Mouse (Mus musculus): ENCODE data around the gene Lmna.

Lmna gene

GRCm38 (mm10) chr3:88539397-88539796, 29.6 kb upstream of the Lmna start:
- no peak for DNase-seq (ENCODE audit: low spot score)

- DNase-seq (ENCODE audit: low spot score), result no peak
These were observed 28.8 kb upstream of the Lmna start for GRCm38 (mm10) chr3:88538271-88539145.

- DNase-seq (ENCODE audit: low spot score), result no peak
These were observed 27.4 kb upstream of the Lmna start for GRCm38 (mm10) chr3:88537146-88537545.

GRCm38 (mm10) chr3:88536103-88536930, 26.6 kb upstream of the Lmna start:
- DNase-seq (ENCODE audit: low spot score), result peak; percentile 53

GRCm38 (mm10) chr3:88535527-88535926, 25.8 kb upstream of the Lmna start:
- no peak for DNase-seq (ENCODE audit: low spot score)

- DNase-seq (ENCODE audit: low spot score), result no peak
These were observed 25.2 kb upstream of the Lmna start for GRCm38 (mm10) chr3:88535005-88535404.

GRCm38 (mm10) chr3:88533706-88534105, 23.9 kb upstream of the Lmna start:
- no peak for DNase-seq (ENCODE audit: low spot score)

GRCm38 (mm10) chr3:88532689-88533511, 23.1 kb upstream of the Lmna start:
- no peak for DNase-seq (ENCODE audit: low spot score)

- no peak for DNase-seq (ENCODE audit: low spot score)
These were observed 22.5 kb upstream of the Lmna start, which contains the start of gene Mex3a for GRCm38 (mm10) chr3:88532299-88532674. Gene Mex3a, plus strand, starts transcription at chr3:88532395.

- peak; percentile 67 for DNase-seq (ENCODE audit: low spot score)
These were observed 21.9 kb upstream of the Lmna start for GRCm38 (mm10) chr3:88531348-88532298.

GRCm38 (mm10) chr3:88530082-88530864, 20.5 kb upstream of the Lmna start:
- DNase-seq (ENCODE audit: low spot score), result no peak

- no peak for DNase-seq (ENCODE audit: low spot score)
These were observed 19.6 kb upstream of the Lmna start for GRCm38 (mm10) chr3:88529204-88530000.

GRCm38 (mm10) chr3:88528646-88529045, 18.9 kb upstream of the Lmna start:
- DNase-seq (ENCODE audit: low spot score), result no peak

- no peak for DNase-seq (ENCODE audit: low spot score)
These were observed 17.8 kb upstream of the Lmna start for GRCm38 (mm10) chr3:88527565-88527964.

- DNase-seq (ENCODE audit: low spot score), result no peak
These were observed 16.7 kb upstream of the Lmna start for GRCm38 (mm10) chr3:88526157-88527131.

- no peak for DNase-seq (ENCODE audit: low spot score)
These were observed 15.3 kb upstream of the Lmna start for GRCm38 (mm10) chr3:88525021-88525420.

- DNase-seq (ENCODE audit: low spot score), result no peak
These were observed 13.3 kb upstream of the Lmna start for GRCm38 (mm10) chr3:88523027-88523426.

- peak; percentile 49 for DNase-seq (ENCODE audit: low spot score)
These were observed 12.1 kb upstream of the Lmna start for GRCm38 (mm10) chr3:88521803-88522331.

Data from layer of hippocampus, adult 9-10 months (tissue).